Mouse (Mus musculus) embryonic facial prominence, embryonic 12.5 days (tissue): ENCODE measurements around the gene Midn. TPM values are rescaled to one million over a fixed set of nuclear protein-coding genes. Genes with fewer than 3 reads are reported as not detected.

Experiments used
- ATAC-seq: fragments of 200-750 bp; cut with Nextera tagmentation; 2 replicates; pipeline ENCODE4 v1.8.0; 2017; ENCODE audit not compliant: insufficient number of reproducible peaks, insufficient read depth, low FRiP score, low TSS enrichment
- H3K27ac ChIP-seq: fragments of 300-500 bp; sonication (generic); 2 replicates; pipeline ENCODE4 v1.5.1; 2016; ENCODE audit warnings: mild to moderate bottlenecking
- H3K27me3 ChIP-seq: fragments of 300-500 bp; sonication (generic); 2 replicates; pipeline ENCODE4 v1.6.1; 2016; ENCODE audit warnings: mild to moderate bottlenecking, moderate library complexity
- H3K36me3 ChIP-seq: fragments of 300-500 bp; sonication (generic); 2 replicates; pipeline ENCODE4 v1.6.1; 2016; ENCODE audit warnings: mild to moderate bottlenecking
- H3K4me1 ChIP-seq: fragments of 300-500 bp; sonication (generic); 2 replicates; pipeline ENCODE4 v1.6.1; 2016
- H3K4me2 ChIP-seq: fragments of 300-500 bp; sonication (generic); replicated peaks from 2 replicates; pipeline ENCODE4 v1.6.1; 2016; ENCODE audit warnings: mild to moderate bottlenecking, moderate library complexity
- H3K4me3 ChIP-seq: fragments of 300-500 bp; sonication (generic); 2 replicates; pipeline ENCODE4 v1.5.1; 2016; ENCODE audit warnings: mild to moderate bottlenecking
- H3K9ac ChIP-seq: fragments of 300-500 bp; sonication (generic); 2 replicates; pipeline ENCODE4 v1.6.1; 2016; ENCODE audit warnings: mild to moderate bottlenecking, moderate library complexity
- H3K9me3 ChIP-seq: fragments of 300-500 bp; sonication (generic); 2 replicates; pipeline ENCODE4 v1.6.1; 2016; ENCODE audit warnings: mild to moderate bottlenecking, moderate library complexity
- WGBS: fragments of 180-500 bp; shearing (Covaris S2); methylation state at CpG from one replicate; pipeline ENCODE4 v1.1.7; 2016; 5-methylcytosine and 5-hydroxymethylcytosine counted together
- polyA plus RNA-seq: library from polyadenylated mRNA; unstranded; fragments of >200 nt; fragmentation: Nextera tagmentation; extraction: Ambion mirVana; gene quantifications from 2 replicates; pipeline ENCODE4 v1.2.1, GENCODE M21; 2016

Midn gene
- polyA plus RNA-seq, 1 experiment from 2014 or later, result 35.1 TPM

GRCm38 (mm10) chr10:80189999-80190398, 41.9 kb downstream of the Midn start:
- Histone ChIP-seq H3K9me3 (no peaks in the 10 kb centered on the region), H3K27me3 (peaks cover 38% of the 10 kb centered on the region), H3K9ac (peak overlapping the region; percentile 59), H3K4me3 (peak overlapping the region; percentile 42), H3K36me3 (peaks cover 33% of the 10 kb centered on the region), H3K27ac (no peak overlapping the region), H3K4me2 (peak overlapping the region; percentile 72), H3K4me1 (peaks cover 14% of the 10 kb centered on the region)
- no peak for ATAC-seq
- 9% methylated on average over 21 of the region's 21 CpGs for WGBS

- peaks cover 14% of the 10 kb centered on the region for H3K4me1 ChIP-seq
- no peak overlapping the region for H3K27ac ChIP-seq
- no peaks in the 10 kb centered on the region for H3K9me3 ChIP-seq
- H3K4me3 ChIP-seq, result peak overlapping the region; percentile 42
- peak overlapping the region; percentile 72 for H3K4me2 ChIP-seq
- peaks cover 33% of the 10 kb centered on the region for H3K36me3 ChIP-seq
- ATAC-seq, result no peak; the same call in 1 of the 2 replicates
- peak overlapping the region; percentile 59 for H3K9ac ChIP-seq
- WGBS, result under 1% methylated on average over 47 of the region's 48 CpGs
- H3K27me3 ChIP-seq, result peaks cover 38% of the 10 kb centered on the region
Observed at GRCm38 (mm10) chr10:80190491-80191051, 42.5 kb downstream of the Midn start.

GRCm38 (mm10) chr10:80193976-80194375, 45.9 kb downstream of the Midn start:
- H3K36me3 ChIP-seq, result peaks cover 3% of the 10 kb centered on the region
- peaks cover 19% of the 10 kb centered on the region for H3K4me1 ChIP-seq
- WGBS, result 75% methylated on average over 6 of the region's 6 CpGs
- H3K4me3 ChIP-seq, result no peak overlapping the region
- H3K9me3 ChIP-seq, result no peaks in the 10 kb centered on the region
- no peak overlapping the region for H3K4me2 ChIP-seq
- H3K9ac ChIP-seq, result 0 out of 2 replicates have a peak overlapping the region, but pooled peaks have one; percentile 19
- no peak overlapping the region for H3K27ac ChIP-seq
- ATAC-seq, result no peak
- peaks cover 29% of the 10 kb centered on the region for H3K27me3 ChIP-seq

- no peak for ATAC-seq
- no peak overlapping the region for H3K4me3 ChIP-seq
- H3K27me3 ChIP-seq, result peaks cover 25% of the 10 kb centered on the region
- no peaks in the 10 kb centered on the region for H3K36me3 ChIP-seq
- H3K9me3 ChIP-seq, result no peaks in the 10 kb centered on the region
- H3K9ac ChIP-seq, result 0 out of 2 replicates have a peak overlapping the region, but pooled peaks have one; percentile 19
- H3K4me1 ChIP-seq, result peaks cover 19% of the 10 kb centered on the region
- H3K27ac ChIP-seq, result no peak overlapping the region
- no peak overlapping the region for H3K4me2 ChIP-seq
- 40% methylated on average over 8 of the region's 8 CpGs for WGBS
Observed at GRCm38 (mm10) chr10:80194441-80194840, 46.4 kb downstream of the Midn start.

- no peak overlapping the region for H3K27ac ChIP-seq
- no peaks in the 10 kb centered on the region for H3K9me3 ChIP-seq
- H3K9ac ChIP-seq, result no peak overlapping the region
- 0 out of 2 replicates have a peak, but pooled peaks cover 7% of the 10 kb centered on the region for H3K4me1 ChIP-seq
- no peak overlapping the region for H3K4me2 ChIP-seq
- no peaks in the 10 kb centered on the region for H3K36me3 ChIP-seq
- WGBS, result 81% methylated on average over 1 of the region's 1 CpGs
- peaks cover 9% of the 10 kb centered on the region for H3K27me3 ChIP-seq
- H3K4me3 ChIP-seq, result no peak overlapping the region
- no peak for ATAC-seq
Observed at GRCm38 (mm10) chr10:80196167-80196566, 48.1 kb downstream of the Midn start.

- H3K4me2 ChIP-seq, result no peak overlapping the region
- H3K36me3 ChIP-seq, result no peaks in the 10 kb centered on the region
- no peak overlapping the region for H3K27ac ChIP-seq
- no peak overlapping the region for H3K9ac ChIP-seq
- ATAC-seq, result no peak
- H3K27me3 ChIP-seq, result peaks cover 6% of the 10 kb centered on the region
- H3K9me3 ChIP-seq, result no peaks in the 10 kb centered on the region
- H3K4me3 ChIP-seq, result no peak overlapping the region
- 54% methylated on average over 33 of the region's 33 CpGs for WGBS
- 0 out of 2 replicates have a peak, but pooled peaks cover 7% of the 10 kb centered on the region for H3K4me1 ChIP-seq
Observed at GRCm38 (mm10) chr10:80196778-80197581, 48.9 kb downstream of the Midn start.

- Histone ChIP-seq H3K4me3 (no peak overlapping the region), H3K9ac (no peak overlapping the region)
- 48% methylated on average over 3 of the region's 3 CpGs for WGBS
Observed at GRCm38 (mm10) chr10:80199440-80200008, 51.5 kb downstream of the Midn start.

GRCm38 (mm10) chr10:80200485-80200884, 52.4 kb downstream of the Midn start:
- Histone ChIP-seq H3K9ac (no peak overlapping the region), H3K9me3 (no peaks in the 10 kb centered on the region), H3K36me3 (no peaks in the 10 kb centered on the region), H3K4me3 (no peak overlapping the region), H3K4me2 (no peak overlapping the region), H3K27ac (no peak overlapping the region), H3K4me1 (0 out of 2 replicates have a peak, but pooled peaks cover 7% of the 10 kb centered on the region), H3K27me3 (no peaks in the 10 kb centered on the region)
- ATAC-seq, result no peak
- WGBS, result 66% methylated on average over 6 of the region's 6 CpGs

More at GRCm38 (mm10) chr10:80199440-80200008, 51.5 kb downstream of the Midn start:
- H3K9me3 ChIP-seq, result no peaks in the 10 kb centered on the region
- ATAC-seq, result peak; percentile 54
- H3K4me2 ChIP-seq, result no peak overlapping the region
- no peaks in the 10 kb centered on the region for H3K27me3 ChIP-seq
- H3K4me1 ChIP-seq, result 0 out of 2 replicates have a peak, but pooled peaks cover 7% of the 10 kb centered on the region
- no peak overlapping the region for H3K27ac ChIP-seq
- no peaks in the 10 kb centered on the region for H3K36me3 ChIP-seq

- Histone ChIP-seq H3K9ac (no peak overlapping the region), H3K36me3 (no peaks in the 10 kb centered on the region), H3K4me3 (no peak overlapping the region), H3K27ac (no peak overlapping the region), H3K27me3 (peaks cover 6% of the 10 kb centered on the region; the same call in 1 of the 2 replicates), H3K4me1 (peaks cover 7% of the 10 kb centered on the region), H3K4me2 (no peak overlapping the region), H3K9me3 (no peaks in the 10 kb centered on the region)
- WGBS, result 23% methylated on average over 7 of the region's 7 CpGs
- ATAC-seq, result no peak
Observed at GRCm38 (mm10) chr10:80204055-80204454, 56.0 kb downstream of the Midn start.

- WGBS, result 59% methylated on average over 1 of the region's 1 CpGs
- H3K9ac ChIP-seq, result no peak overlapping the region
- H3K4me3 ChIP-seq, result no peak overlapping the region
- no peak overlapping the region for H3K27ac ChIP-seq
- ATAC-seq, result no peak
- H3K36me3 ChIP-seq, result no peaks in the 10 kb centered on the region
- no peaks in the 10 kb centered on the region for H3K9me3 ChIP-seq
- H3K4me2 ChIP-seq, result no peak overlapping the region
- peaks cover 9% of the 10 kb centered on the region; the same call in 1 of the 2 replicates for H3K27me3 ChIP-seq
- peaks cover 8% of the 10 kb centered on the region for H3K4me1 ChIP-seq
Observed at GRCm38 (mm10) chr10:80207201-80207600, 59.1 kb downstream of the Midn start.

- Histone ChIP-seq H3K4me2 (no peak overlapping the region), H3K27ac (no peak overlapping the region), H3K9ac (no peak overlapping the region), H3K27me3 (peaks cover 9% of the 10 kb centered on the region; the same call in 1 of the 2 replicates), H3K9me3 (no peaks in the 10 kb centered on the region), H3K36me3 (no peaks in the 10 kb centered on the region), H3K4me3 (no peak overlapping the region), H3K4me1 (peaks cover 8% of the 10 kb centered on the region)
- WGBS, result 43% methylated on average over 10 of the region's 10 CpGs
- no peak for ATAC-seq
Observed at GRCm38 (mm10) chr10:80207676-80208075, 59.6 kb downstream of the Midn start.
